Mouse (Mus musculus) midbrain, postnatal 0 days (tissue): ENCODE data around the gene Gpr68. TPM values are rescaled to one million over a fixed set of nuclear protein-coding genes. Genes with fewer than 3 reads are reported as not detected.
A peak's percentile ranks its signal among the peaks of the same experiment; 100 is the strongest.

Experiments
- ATAC-seq: fragments of 200-750 bp; cut with Nextera tagmentation; 2 replicates; pipeline ENCODE4 v1.8.0; 2017; ENCODE audit warnings: moderate number of reproducible peaks, mild to moderate bottlenecking, moderate TSS enrichment, moderate library complexity; ENCODE audit not compliant: low FRiP score
- DNase-seq: peaks from one replicate; pipeline ENCODE4 v3.0.0-alpha.2; 2015; ENCODE audit warnings: low spot score
- H3K27ac ChIP-seq: fragments of 300-500 bp; sonication (generic); 2 replicates; pipeline ENCODE4 v1.5.1; 2014; ENCODE audit warnings: low read depth, mild to moderate bottlenecking, low read length, mixed read lengths
- H3K27me3 ChIP-seq: fragments of 300-500 bp; sonication (generic); 2 replicates; pipeline ENCODE4 v1.6.1; 2014; ENCODE audit warnings: low read length, control low read depth, mixed read lengths; ENCODE audit not compliant: insufficient read depth
- H3K36me3 ChIP-seq: fragments of 300-500 bp; sonication (generic); 2 replicates; pipeline ENCODE4 v1.6.1; 2014; ENCODE audit warnings: low read length, control low read depth, mixed read lengths; ENCODE audit not compliant: insufficient read depth
- H3K4me1 ChIP-seq: fragments of 300-500 bp; sonication (generic); 2 replicates; pipeline ENCODE4 v1.6.1; 2014; ENCODE audit warnings: mild to moderate bottlenecking, control low read depth, antibody characterized with exemption, low read length, mixed read lengths; ENCODE audit not compliant: insufficient read depth
- H3K4me2 ChIP-seq: fragments of 300-500 bp; sonication (generic); 2 replicates; pipeline ENCODE4 v1.6.1; 2014; ENCODE audit warnings: low read depth, mild to moderate bottlenecking, low read length, mixed read lengths; ENCODE audit not compliant: poor library complexity, severe bottlenecking
- H3K4me3 ChIP-seq: fragments of 300-500 bp; sonication (generic); 2 replicates; pipeline ENCODE4 v1.5.1; 2014; ENCODE audit warnings: low read depth, mild to moderate bottlenecking, low read length, moderate library complexity
- H3K9ac ChIP-seq: fragments of 300-500 bp; sonication (generic); replicated peaks from 2 replicates; pipeline ENCODE4 v1.6.1; 2014; ENCODE audit warnings: mild to moderate bottlenecking, low read length, moderate library complexity, mixed read lengths; ENCODE audit not compliant: poor library complexity, severe bottlenecking
- H3K9me3 ChIP-seq: fragments of 300-500 bp; sonication (generic); 2 replicates; pipeline ENCODE4 v1.6.1; 2016; ENCODE audit warnings: low read length, control low read depth
- CTCF ChIP-seq: IDR thresholded peaks from 2 replicates; pipeline ENCODE4 v1.5.1; 2016; ENCODE audit warnings: antibody characterized with exemption, mild to moderate bottlenecking
- WGBS: fragments of 180-500 bp; shearing (Covaris S2); extraction: QIAGEN DNeasy Blood & Tissue Kit; methylation state at CpG from one replicate; pipeline ENCODE4 v1.1.7; 2014; 5-methylcytosine and 5-hydroxymethylcytosine counted together
- polyA plus RNA-seq: library from polyadenylated mRNA; unstranded; fragments of >200 nt; fragmentation: Nextera tagmentation; extraction: Ambion mirVana; gene quantifications from 2 replicates; pipeline ENCODE4 v1.2.1, GENCODE M21; 2015
- total RNA-seq: library from RNA; depleted of rRNA; stranded (reverse); fragments of >200 nt; gene quantifications from 2 replicates; pipeline ENCODE4 v1.2.3, GENCODE M21; 2014; rRNA removed

Gpr68 gene
- total and polyA plus RNA-seq, 2 experiments from 2014 or later, result 6.2 to 28.4 TPM

GRCm38 (mm10) chr12:100841211-100841792 is 66.7 kb downstream of the Gpr68 start:
- Histone ChIP-seq H3K9me3 (no peaks in the 10 kb centered on the region), H3K4me1 (no peaks in the 10 kb centered on the region), H3K27ac (no peak overlapping the region), H3K9ac (no peak overlapping the region), H3K4me3 (no peak overlapping the region), H3K36me3 (no peaks in the 10 kb centered on the region), H3K4me2 (no peak overlapping the region), H3K27me3 (no peaks in the 10 kb centered on the region)
- DNase-seq (peak; percentile 88), ATAC-seq (peak; percentile 77; the same call in 1 of the 2 replicates)
- TF ChIP-seq CTCF, result peak; percentile 99
- 10% methylated on average over 3 of the region's 3 CpGs for WGBS

GRCm38 (mm10) chr12:100839926-100840325 is 68.1 kb downstream of the Gpr68 start:
- Histone ChIP-seq H3K36me3 (no peaks in the 10 kb centered on the region), H3K4me2 (no peak overlapping the region), H3K4me1 (no peaks in the 10 kb centered on the region), H3K27ac (no peak overlapping the region), H3K4me3 (no peak overlapping the region), H3K9me3 (no peaks in the 10 kb centered on the region), H3K27me3 (no peaks in the 10 kb centered on the region), H3K9ac (no peak overlapping the region)
- 73% methylated on average over 6 of the region's 6 CpGs for WGBS
- TF ChIP-seq CTCF, result no peak
- DNase-seq (no peak), ATAC-seq (no peak)

DNA sequence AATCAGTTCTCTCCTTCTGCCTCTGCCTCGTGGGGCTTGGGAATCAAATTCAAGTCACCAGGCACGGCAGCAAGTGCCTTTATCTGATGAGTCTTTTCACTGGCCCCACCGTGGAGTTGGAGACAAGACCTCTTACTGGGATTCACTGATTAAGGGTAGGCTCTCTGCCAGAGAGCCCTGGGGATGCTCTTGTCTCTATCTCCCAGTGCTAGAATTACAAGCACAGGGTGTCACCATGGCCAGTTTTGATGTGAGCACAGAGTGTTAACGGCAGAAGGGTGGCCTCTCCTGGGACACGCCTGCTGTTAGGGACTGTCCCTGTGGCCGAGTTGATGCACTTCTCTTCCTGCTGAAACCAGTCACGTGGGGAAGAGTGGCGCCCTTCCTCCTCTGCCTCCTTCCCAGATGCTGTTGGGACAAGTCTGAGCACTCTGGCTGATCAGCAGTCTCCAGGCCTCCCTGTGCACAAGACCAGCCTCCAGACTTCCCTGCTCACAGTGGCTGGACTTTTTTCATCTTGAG is 68.9 kb downstream of the Gpr68 start:
- no peaks in the 10 kb centered on the region for H3K36me3 ChIP-seq
- ATAC-seq (no peak), DNase-seq (no peak)
- H3K9me3 ChIP-seq, result no peaks in the 10 kb centered on the region
- no peak overlapping the region for H3K4me2 ChIP-seq
- H3K4me1 ChIP-seq, result no peaks in the 10 kb centered on the region
- H3K27me3 ChIP-seq, result no peaks in the 10 kb centered on the region
- H3K4me3 ChIP-seq, result no peak overlapping the region
- TF ChIP-seq CTCF, result no peak
- H3K27ac ChIP-seq, result no peak overlapping the region
- no peak overlapping the region for H3K9ac ChIP-seq
- 21% methylated on average over 8 of the region's 8 CpGs for WGBS

DNA sequence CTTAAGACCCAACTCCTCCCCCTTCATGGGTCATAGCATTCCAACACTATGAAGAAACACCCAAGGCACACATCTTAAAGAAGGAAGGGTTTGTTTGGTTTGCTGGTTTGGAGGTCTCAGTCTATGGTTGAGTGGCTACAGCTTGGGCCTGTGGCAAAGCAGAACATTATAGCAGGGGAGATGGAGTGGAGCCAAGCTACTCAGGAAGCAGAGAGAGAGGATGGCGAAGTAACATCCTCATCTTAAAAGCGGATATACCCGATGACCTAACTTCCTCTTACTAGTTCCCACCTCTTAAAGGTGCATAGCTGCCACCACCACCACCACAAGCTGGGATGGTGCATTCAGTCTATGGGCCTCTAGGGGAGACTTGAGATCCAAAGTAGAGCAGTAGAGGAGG is 70.8 kb downstream of the Gpr68 start:
- H3K4me3 ChIP-seq, result no peak overlapping the region
- no peaks in the 10 kb centered on the region for H3K36me3 ChIP-seq
- no peaks in the 10 kb centered on the region for H3K9me3 ChIP-seq
- no peak overlapping the region for H3K9ac ChIP-seq
- H3K4me2 ChIP-seq, result no peak overlapping the region
- no peak for TF ChIP-seq CTCF
- H3K27ac ChIP-seq, result no peak overlapping the region
- H3K27me3 ChIP-seq, result no peaks in the 10 kb centered on the region
- no peaks in the 10 kb centered on the region for H3K4me1 ChIP-seq
- no peak for DNase-seq
- WGBS, result 92% methylated on average over 3 of the region's 3 CpGs
- ATAC-seq, result no peak

GRCm38 (mm10) chr12:100831629-100832325 is 76.2 kb downstream of the Gpr68 start:
- Histone ChIP-seq H3K4me2 (no peak overlapping the region), H3K27me3 (no peaks in the 10 kb centered on the region), H3K9ac (no peak overlapping the region), H3K4me1 (no peaks in the 10 kb centered on the region), H3K4me3 (no peak overlapping the region), H3K9me3 (no peaks in the 10 kb centered on the region), H3K27ac (no peak overlapping the region), H3K36me3 (no peaks in the 10 kb centered on the region)
- no peak for TF ChIP-seq CTCF
- DNase-seq (no peak), ATAC-seq (no peak)
- 21% methylated on average over 8 of the region's 8 CpGs for WGBS

- WGBS, result 90% methylated on average over 2 of the region's 2 CpGs
Measured at GRCm38 (mm10) chr12:100831021-100831420, 77.0 kb downstream of the Gpr68 start.

More at GRCm38 (mm10) chr12:100831021-100831420, 77.0 kb downstream of the Gpr68 start:
- H3K9ac ChIP-seq, result no peak overlapping the region
- DNase-seq (no peak), ATAC-seq (no peak)
- H3K4me1 ChIP-seq, result no peaks in the 10 kb centered on the region
- no peak overlapping the region for H3K4me2 ChIP-seq
- H3K27me3 ChIP-seq, result no peaks in the 10 kb centered on the region
- no peak for TF ChIP-seq CTCF
- no peaks in the 10 kb centered on the region for H3K36me3 ChIP-seq
- H3K4me3 ChIP-seq, result no peak overlapping the region
- H3K9me3 ChIP-seq, result no peaks in the 10 kb centered on the region
- no peak overlapping the region for H3K27ac ChIP-seq

Other genes with a start within 250 kb of the Gpr68 start
- 12.6 TPM in 2 replicates for gene Rps6ka5, start 181.2 kb downstream of the Gpr68 start, total RNA-seq
- gene Rps6ka5, start 181.2 kb downstream of the Gpr68 start, polyA plus RNA-seq, result 3.8 and 4.9 TPM in 2 replicates
- 3.6 and 5.4 TPM in 2 replicates for gene Dglucy, start 129.1 kb downstream of the Gpr68 start, total RNA-seq
- 2.0 and 2.2 TPM in 2 replicates for gene Dglucy, start 129.1 kb downstream of the Gpr68 start, polyA plus RNA-seq
- gene Ccdc88c, start 120.9 kb upstream of the Gpr68 start, total RNA-seq, result 24.8 and 25.2 TPM in 2 replicates
- 12.0 and 12.6 TPM in 2 replicates for gene Ccdc88c, start 120.9 kb upstream of the Gpr68 start, polyA plus RNA-seq
- gene Ppp4r3a, start 175.5 kb upstream of the Gpr68 start, total RNA-seq, result 36.1 and 42.3 TPM in 2 replicates
- 11.4 and 16.4 TPM in 2 replicates for gene Ppp4r3a, start 175.5 kb upstream of the Gpr68 start, polyA plus RNA-seq